Mouse (Mus musculus): ENCODE data around the gene Il7r. TPM values are rescaled to one million over a fixed set of nuclear protein-coding genes. Genes with fewer than 3 reads are reported as not detected.
"Not testable (repeated sequence)": the region's sequence is repeated elsewhere in the genome, so short reads cannot be mapped to it uniquely, and the experiment has no call there.

Il7r gene
- not detected in 2 replicates for polyA plus RNA-seq (2016; fragmentation: Nextera tagmentation; extraction: Ambion mirVana)

- no peak within 1 kb of the TSS for H3K4me3 ChIP-seq
- H3K27ac ChIP-seq: no peak within 1 kb of the TSS
- H3K36me3 ChIP-seq: no peaks in the 10 kb centered on the region
- no peak for DNase-seq (ENCODE audit: low spot score)
- 73% methylated on average over 4 of the region's 4 CpGs for WGBS
- no peaks in the 10 kb centered on the region for H3K27me3 ChIP-seq (ENCODE audit: insufficient read depth, poor library complexity, severe bottlenecking)
- H3K4me1 ChIP-seq: no peaks in the 10 kb centered on the region
- H3K9me3 ChIP-seq: no peaks in the 10 kb centered on the region
Measured at GRCm38 (mm10) chr15:9530076-9530475, at the start of gene Il7r. Il7r (minus strand) TSS chr15:9530176.

DNA sequence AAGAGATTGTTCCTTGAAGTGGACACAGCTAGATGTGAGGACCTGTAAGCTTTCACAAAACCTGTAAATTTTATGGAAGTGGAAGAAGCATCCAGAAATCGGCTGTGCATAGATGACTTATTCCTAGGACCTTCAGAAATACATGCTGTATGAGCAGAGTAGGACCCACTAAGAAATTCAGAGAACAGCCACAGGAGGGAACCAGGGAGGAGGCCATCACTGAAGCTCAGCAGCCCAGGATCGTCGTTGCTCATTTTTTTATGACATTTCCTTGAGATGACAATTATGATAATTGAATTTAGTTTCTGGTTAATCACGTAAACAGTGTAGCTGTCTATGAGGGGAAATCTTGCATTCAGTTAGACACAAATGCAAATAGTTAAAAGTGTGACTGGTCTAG lies 47.3 kb upstream of the Il7r start:
- Histone ChIP-seq H3K4me3 (no peak overlapping the region), H3K4me1 (no peaks in the 10 kb centered on the region), H3K9me3 (no peaks in the 10 kb centered on the region), H3K27ac (no peak overlapping the region), H3K36me3 (no peaks in the 10 kb centered on the region), H3K27me3 (ENCODE audit: insufficient read depth, poor library complexity, severe bottlenecking) (no peaks in the 10 kb centered on the region)
- no peak for DNase-seq (ENCODE audit: low spot score)
- 84% methylated on average over 4 of the region's 4 CpGs for WGBS

DNA sequence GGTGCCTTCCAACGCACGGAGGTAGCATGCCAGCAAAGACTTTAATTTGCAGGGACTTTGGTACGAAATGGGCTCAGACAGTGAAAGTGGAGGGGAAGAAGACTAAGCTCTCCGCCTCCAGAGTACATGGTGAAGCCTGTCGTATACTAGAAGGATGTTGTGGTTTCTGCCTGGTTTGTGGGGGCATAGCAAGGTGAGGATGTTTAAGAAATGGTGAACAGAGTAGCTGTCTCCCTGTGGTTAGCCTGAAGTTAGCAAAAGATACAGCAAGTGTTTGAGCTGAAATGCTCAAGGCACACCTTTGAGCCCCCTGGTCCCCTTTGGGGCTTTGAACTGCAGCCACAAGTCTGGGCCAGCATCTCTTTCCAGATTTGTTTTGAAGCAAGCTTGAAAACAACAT lies 44.8 kb upstream of the Il7r start:
- DNase-seq (ENCODE audit: low spot score): no peak
- no peaks in the 10 kb centered on the region for H3K36me3 ChIP-seq
- no peaks in the 10 kb centered on the region for H3K4me1 ChIP-seq
- H3K9me3 ChIP-seq: no peaks in the 10 kb centered on the region
- no peak overlapping the region for H3K4me3 ChIP-seq
- 78% methylated on average over 5 of the region's 5 CpGs for WGBS
- no peak overlapping the region for H3K27ac ChIP-seq
- no peaks in the 10 kb centered on the region for H3K27me3 ChIP-seq (ENCODE audit: insufficient read depth, poor library complexity, severe bottlenecking)

GRCm38 (mm10) chr15:9573361-9573760 lies 43.4 kb upstream of the Il7r start:
- Histone ChIP-seq H3K4me1 (no peaks in the 10 kb centered on the region), H3K36me3 (no peaks in the 10 kb centered on the region), H3K4me3 (no peak overlapping the region), H3K27ac (no peak overlapping the region), H3K27me3 (ENCODE audit: insufficient read depth, poor library complexity, severe bottlenecking) (no peaks in the 10 kb centered on the region), H3K9me3 (no peaks in the 10 kb centered on the region)
- 82% methylated on average over 4 of the region's 4 CpGs for WGBS
- no peak for DNase-seq (ENCODE audit: low spot score)

DNA sequence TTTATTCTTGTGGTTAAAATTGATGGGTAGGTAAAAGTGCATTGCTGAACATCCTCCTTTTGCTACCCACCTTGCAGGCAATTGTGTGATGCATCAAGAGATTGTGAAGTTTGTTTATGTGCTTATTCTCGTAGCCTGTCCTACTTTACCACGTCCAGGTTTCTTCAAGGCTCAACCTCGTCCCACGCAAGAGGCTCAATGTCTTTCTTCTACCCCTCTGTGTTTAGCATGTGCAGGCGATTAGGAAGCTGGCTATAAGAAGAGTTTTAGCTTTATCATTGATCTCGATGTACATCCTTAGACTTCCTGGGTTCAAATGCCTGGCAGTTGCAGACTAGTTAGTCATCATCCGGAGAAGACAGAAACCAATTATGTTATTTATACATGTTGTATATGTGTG lies 42.7 kb upstream of the Il7r start:
- Histone ChIP-seq H3K27me3 (ENCODE audit: insufficient read depth, poor library complexity, severe bottlenecking) (no peaks in the 10 kb centered on the region), H3K4me1 (no peaks in the 10 kb centered on the region), H3K4me3 (no peak overlapping the region), H3K36me3 (no peaks in the 10 kb centered on the region), H3K27ac (no peak overlapping the region), H3K9me3 (no peaks in the 10 kb centered on the region)
- WGBS: 85% methylated on average over 7 of the region's 7 CpGs
- DNase-seq (ENCODE audit: low spot score): no peak

DNA sequence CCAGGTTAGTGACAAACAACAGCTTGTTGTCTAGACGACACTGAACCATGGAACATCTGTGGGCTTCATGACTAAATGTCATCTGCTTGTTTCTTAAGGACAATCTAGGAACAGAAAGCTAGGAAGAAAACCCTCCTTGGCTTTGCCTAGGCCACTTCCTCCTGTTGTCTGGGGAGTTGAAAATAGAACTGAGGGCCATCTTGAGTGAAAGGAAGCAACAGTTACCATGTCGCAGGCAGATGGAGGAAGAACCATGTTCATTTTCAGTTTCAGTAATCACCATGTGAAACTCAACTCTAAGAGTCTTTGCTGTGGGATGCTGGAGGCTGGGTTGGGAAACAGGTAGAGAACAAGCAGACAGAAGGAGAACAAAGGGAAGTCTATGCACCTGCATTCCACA lies 41.9 kb upstream of the Il7r start:
- DNase-seq (ENCODE audit: low spot score): no peak
- Histone ChIP-seq H3K4me1 (no peaks in the 10 kb centered on the region), H3K36me3 (no peaks in the 10 kb centered on the region), H3K9me3 (no peaks in the 10 kb centered on the region), H3K27ac (no peak overlapping the region), H3K27me3 (ENCODE audit: insufficient read depth, poor library complexity, severe bottlenecking) (no peaks in the 10 kb centered on the region), H3K4me3 (no peak overlapping the region)
- 82% methylated on average over 2 of the region's 2 CpGs for WGBS

GRCm38 (mm10) chr15:9567316-9567715 lies 37.3 kb upstream of the Il7r start:
- no peaks in the 10 kb centered on the region for H3K4me1 ChIP-seq
- no peak overlapping the region for H3K4me3 ChIP-seq
- 74% methylated on average over 4 of the region's 4 CpGs for WGBS
- no peaks in the 10 kb centered on the region for H3K9me3 ChIP-seq
- H3K27me3 ChIP-seq (ENCODE audit: insufficient read depth, poor library complexity, severe bottlenecking): no peaks in the 10 kb centered on the region
- H3K36me3 ChIP-seq: no peaks in the 10 kb centered on the region
- no peak for DNase-seq (ENCODE audit: low spot score)
- no peak overlapping the region for H3K27ac ChIP-seq

GRCm38 (mm10) chr15:9565396-9565795 lies 35.4 kb upstream of the Il7r start:
- no peaks in the 10 kb centered on the region for H3K9me3 ChIP-seq
- H3K27me3 ChIP-seq (ENCODE audit: insufficient read depth, poor library complexity, severe bottlenecking): no peaks in the 10 kb centered on the region
- H3K27ac ChIP-seq: no peak overlapping the region
- DNase-seq (ENCODE audit: low spot score): no peak
- H3K36me3 ChIP-seq: no peaks in the 10 kb centered on the region
- H3K4me1 ChIP-seq: no peaks in the 10 kb centered on the region
- WGBS: 82% methylated on average over 6 of the region's 6 CpGs
- H3K4me3 ChIP-seq: no peak overlapping the region

DNA sequence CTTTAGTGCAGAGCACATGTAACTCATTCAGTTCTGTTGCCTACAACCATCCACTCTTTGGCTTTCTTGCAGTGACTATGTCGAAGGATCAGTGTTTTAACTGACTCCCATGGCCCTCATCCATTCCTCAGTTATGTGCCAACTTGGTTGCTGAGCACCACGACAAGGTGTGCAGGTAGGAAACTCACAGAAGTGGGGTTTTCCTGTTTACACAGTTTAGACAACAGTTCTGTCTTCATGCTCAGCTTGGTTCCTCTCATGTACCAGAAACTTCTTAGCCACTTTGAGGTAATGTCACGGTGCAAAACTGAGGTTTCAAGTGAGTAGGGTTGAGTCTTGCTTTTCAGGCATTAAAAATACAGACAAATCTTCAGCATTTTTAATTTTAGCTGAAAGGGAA lies 34.2 kb upstream of the Il7r start:
- H3K4me1 ChIP-seq: no peaks in the 10 kb centered on the region

GRCm38 (mm10) chr15:9557264-9557663 lies 27.3 kb upstream of the Il7r start:
- WGBS: 88% methylated on average over 15 of the region's 15 CpGs
- H3K4me3 ChIP-seq; H3K9me3 ChIP-seq; H3K36me3 ChIP-seq; H3K27ac ChIP-seq; H3K4me1 ChIP-seq; H3K27me3 ChIP-seq (ENCODE audit: insufficient read depth, poor library complexity, severe bottlenecking); DNase-seq (ENCODE audit: low spot score): not testable (repeated sequence)

More for the DNA sequence above, 34.2 kb upstream of the Il7r start:
- H3K36me3 ChIP-seq: no peaks in the 10 kb centered on the region
- H3K27me3 ChIP-seq (ENCODE audit: insufficient read depth, poor library complexity, severe bottlenecking): no peaks in the 10 kb centered on the region
- DNase-seq (ENCODE audit: low spot score): no peak
- no peaks in the 10 kb centered on the region for H3K9me3 ChIP-seq
- no peak overlapping the region for H3K27ac ChIP-seq
- no peak overlapping the region for H3K4me3 ChIP-seq
- 67% methylated on average over 3 of the region's 3 CpGs for WGBS

DNA sequence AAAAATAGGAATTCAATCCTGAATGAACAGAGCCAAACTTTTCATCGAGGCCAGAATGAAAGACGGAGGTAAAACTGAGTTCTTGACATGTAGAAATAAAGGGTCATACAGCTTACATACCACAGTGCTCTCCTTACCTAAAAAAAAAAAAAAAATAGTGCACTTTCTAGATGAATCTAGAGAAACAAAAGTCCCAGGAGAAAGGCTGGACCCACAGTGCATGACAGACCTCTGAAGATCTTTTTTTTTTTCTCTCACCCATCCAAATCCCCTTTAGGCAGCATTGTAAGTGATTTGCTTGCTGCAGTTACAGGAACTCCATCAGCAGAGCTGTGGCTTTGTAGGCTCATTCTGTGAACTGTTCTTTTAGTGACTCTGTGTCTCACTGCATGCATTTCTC lies 19.0 kb upstream of the Il7r start:
- no peaks in the 10 kb centered on the region for H3K4me1 ChIP-seq
- no peaks in the 10 kb centered on the region for H3K36me3 ChIP-seq
- no peak overlapping the region for H3K4me3 ChIP-seq
- no peak overlapping the region for H3K27ac ChIP-seq
- DNase-seq (ENCODE audit: low spot score): no peak
- H3K9me3 ChIP-seq: no peaks in the 10 kb centered on the region
- WGBS: 75% methylated on average over 2 of the region's 2 CpGs
- H3K27me3 ChIP-seq (ENCODE audit: insufficient read depth, poor library complexity, severe bottlenecking): no peaks in the 10 kb centered on the region

GRCm38 (mm10) chr15:9535200-9535599 lies 5.2 kb upstream of the Il7r start:
- 78% methylated on average over 1 of the region's 1 CpGs for WGBS
- no peaks in the 10 kb centered on the region for H3K9me3 ChIP-seq
- no peaks in the 10 kb centered on the region for H3K36me3 ChIP-seq
- no peaks in the 10 kb centered on the region for H3K27me3 ChIP-seq (ENCODE audit: insufficient read depth, poor library complexity, severe bottlenecking)
- DNase-seq (ENCODE audit: low spot score): no peak
- H3K27ac ChIP-seq: no peak overlapping the region
- no peaks in the 10 kb centered on the region for H3K4me1 ChIP-seq
- H3K4me3 ChIP-seq: no peak overlapping the region

DNA sequence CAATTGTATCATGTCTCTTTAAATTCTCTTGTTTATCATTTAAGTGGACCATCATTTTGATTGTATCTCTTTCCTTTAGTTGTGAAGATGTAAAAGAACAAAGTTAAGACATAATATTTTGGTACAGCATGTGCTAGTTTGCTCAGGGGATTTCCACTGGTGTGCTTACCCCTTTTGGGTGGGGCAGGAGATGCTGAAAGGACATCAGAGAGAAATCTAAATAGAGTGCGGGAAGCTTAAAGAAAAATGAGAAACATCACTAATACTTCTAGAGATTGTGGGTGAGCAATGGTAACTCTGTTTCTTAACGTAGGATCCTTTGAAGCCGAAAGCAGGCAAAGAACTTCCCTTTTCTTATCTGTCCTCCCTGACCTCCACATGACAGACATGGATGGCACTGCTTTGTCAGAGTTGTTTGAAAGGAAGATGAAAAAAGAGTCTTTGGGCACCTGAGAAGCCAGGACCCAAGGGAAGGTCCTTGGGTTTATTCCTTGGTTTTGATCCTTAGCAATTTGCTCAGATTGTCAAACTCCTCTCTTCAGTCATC lies 3.5 kb upstream of the Il7r start:
- 60% methylated on average over 3 of the region's 3 CpGs for WGBS
- Histone ChIP-seq H3K36me3 (no peaks in the 10 kb centered on the region), H3K27ac (no peak overlapping the region), H3K4me1 (no peaks in the 10 kb centered on the region), H3K9me3 (no peaks in the 10 kb centered on the region), H3K4me3 (no peak overlapping the region), H3K27me3 (ENCODE audit: insufficient read depth, poor library complexity, severe bottlenecking) (no peaks in the 10 kb centered on the region)
- DNase-seq (ENCODE audit: low spot score): no peak

- Histone ChIP-seq H3K4me1 (no peaks in the 10 kb centered on the region), H3K9me3 (no peaks in the 10 kb centered on the region), H3K4me3 (no peak overlapping the region), H3K27ac (no peak overlapping the region), H3K36me3 (no peaks in the 10 kb centered on the region), H3K27me3 (ENCODE audit: insufficient read depth, poor library complexity, severe bottlenecking) (no peaks in the 10 kb centered on the region)
- no peak for DNase-seq (ENCODE audit: low spot score)
- WGBS: 68% methylated on average over 3 of the region's 3 CpGs
Measured at GRCm38 (mm10) chr15:9529646-9530045, 330 bp downstream of the Il7r start.
